Mouse (Mus musculus) bone marrow macrophage, adult 2 months (primary cell): ENCODE measurements around the gene H2-Q6. TPM values are rescaled to one million over a fixed set of nuclear protein-coding genes. Genes with fewer than 3 reads are reported as not detected.
"Not testable (repeated sequence)": the region's sequence is repeated elsewhere in the genome, so short reads cannot be mapped to it uniquely, and the experiment has no call there.

Experiments
- H3K27ac ChIP-seq: 2 replicates; pipeline ENCODE4 v1.5.1; 2012; ENCODE audit warnings: low read depth, low read length; ENCODE audit not compliant: insufficient read depth
- H3K4me1 ChIP-seq: 2 replicates; pipeline ENCODE4 v1.6.1; 2012; ENCODE audit warnings: low read length; ENCODE audit not compliant: control insufficient read depth, insufficient read depth
- H3K4me3 ChIP-seq: 2 replicates; pipeline ENCODE4 v1.5.1; 2012; ENCODE audit warnings: mild to moderate bottlenecking, low read length, moderate library complexity; ENCODE audit not compliant: insufficient read depth
- CTCF ChIP-seq: IDR thresholded peaks from 2 replicates; pipeline ENCODE4 v1.5.1; 2012; ENCODE audit warnings: low read depth, mild to moderate bottlenecking, low read length, moderate library complexity
- POLR2A ChIP-seq: IDR thresholded peaks from 2 replicates; pipeline ENCODE4 v1.6.1; 2012; ENCODE audit warnings: mild to moderate bottlenecking, low read depth, low read length, borderline replicate concordance
- polyA plus RNA-seq: library from polyadenylated mRNA; stranded (reverse); fragments of >200 nt; gene quantifications from 2 replicates; pipeline ENCODE4 v1.2.4, GENCODE M21; 2012; ENCODE audit not compliant: missing spikeins, insufficient read depth, insufficient read length

The H2-Q6 gene
- 3.0 and 3.4 TPM in 2 replicates for polyA plus RNA-seq

DNA sequence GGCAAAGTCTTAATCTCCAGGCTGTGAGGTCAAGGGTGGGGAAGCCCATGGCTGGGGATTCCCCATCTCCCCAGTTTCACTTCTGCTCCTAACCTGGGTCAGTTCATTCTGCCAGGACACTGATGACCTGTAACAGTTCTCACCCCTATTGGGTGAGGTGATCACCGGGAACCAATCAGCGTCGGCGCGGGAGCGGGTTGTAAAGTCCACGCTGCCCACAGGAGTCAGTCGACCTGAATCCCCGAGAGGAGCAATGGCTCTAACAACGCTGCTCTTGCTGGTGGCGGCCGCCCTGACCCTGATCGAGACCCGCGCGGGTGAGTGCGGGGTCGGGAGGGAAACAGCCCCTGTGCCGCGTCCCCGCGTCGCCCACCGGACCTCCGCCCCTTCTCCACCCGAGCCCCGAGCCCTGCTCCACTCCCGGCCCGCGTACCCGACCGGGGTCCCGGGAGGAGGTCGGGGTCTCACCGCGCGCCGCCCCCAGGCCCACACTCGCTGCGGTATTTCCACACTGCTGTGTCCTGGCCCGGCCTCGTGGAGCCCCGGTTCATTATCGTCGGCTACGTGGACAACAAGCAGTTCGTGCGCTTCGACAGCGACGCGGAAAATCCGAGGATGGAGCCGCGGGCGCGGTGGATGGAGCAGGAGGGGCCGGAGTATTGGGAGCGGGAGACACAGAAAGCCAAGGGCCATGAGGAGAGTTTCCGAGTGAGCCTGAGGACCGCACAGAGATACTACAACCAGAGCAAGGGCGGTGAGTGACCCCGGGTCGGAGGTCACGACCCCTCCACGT, at the start of gene H2-Q6:
Gene H2-Q6, plus strand, starts transcription at position 227 of the 793 bp plus-strand sequence.
- not testable (repeated sequence) for H3K4me1 ChIP-seq, H3K27ac ChIP-seq
- peak within 1 kb of the TSS; percentile 10; the same call in 1 of the 2 replicates for H3K4me3 ChIP-seq

DNA sequence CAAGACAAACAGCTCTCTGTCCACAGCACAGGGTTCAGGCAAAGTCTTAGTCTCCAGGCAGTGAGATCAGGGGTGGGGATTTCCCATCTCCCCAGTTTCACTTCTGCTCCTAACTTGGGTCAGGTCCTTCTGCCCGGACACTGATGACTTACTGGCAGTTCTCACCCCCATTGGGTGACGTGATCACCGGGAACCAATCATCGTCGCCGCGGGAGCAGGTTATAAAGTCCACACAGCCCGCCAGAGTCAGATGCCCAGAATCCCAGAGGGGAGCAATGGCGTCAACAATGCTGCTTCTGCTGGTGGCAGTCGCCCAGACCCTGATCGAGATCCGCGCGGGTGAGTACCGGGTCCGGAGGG, 45.3 kb upstream of the H2-Q6 start, which contains the start of gene H2-Q4:
Gene H2-Q4, plus strand, starts transcription at position 249 of the 360 bp plus-strand sequence.
- Histone ChIP-seq H3K4me1 (peaks cover 5% of the 10 kb centered on the region), H3K27ac (no peak within 1 kb of the TSS), H3K4me3 (peak within 1 kb of the TSS; percentile 70)
- TF ChIP-seq CTCF: no peak
- peak; percentile 63; the same call in 1 of the 2 replicates for TF ChIP-seq POLR2A

DNA sequence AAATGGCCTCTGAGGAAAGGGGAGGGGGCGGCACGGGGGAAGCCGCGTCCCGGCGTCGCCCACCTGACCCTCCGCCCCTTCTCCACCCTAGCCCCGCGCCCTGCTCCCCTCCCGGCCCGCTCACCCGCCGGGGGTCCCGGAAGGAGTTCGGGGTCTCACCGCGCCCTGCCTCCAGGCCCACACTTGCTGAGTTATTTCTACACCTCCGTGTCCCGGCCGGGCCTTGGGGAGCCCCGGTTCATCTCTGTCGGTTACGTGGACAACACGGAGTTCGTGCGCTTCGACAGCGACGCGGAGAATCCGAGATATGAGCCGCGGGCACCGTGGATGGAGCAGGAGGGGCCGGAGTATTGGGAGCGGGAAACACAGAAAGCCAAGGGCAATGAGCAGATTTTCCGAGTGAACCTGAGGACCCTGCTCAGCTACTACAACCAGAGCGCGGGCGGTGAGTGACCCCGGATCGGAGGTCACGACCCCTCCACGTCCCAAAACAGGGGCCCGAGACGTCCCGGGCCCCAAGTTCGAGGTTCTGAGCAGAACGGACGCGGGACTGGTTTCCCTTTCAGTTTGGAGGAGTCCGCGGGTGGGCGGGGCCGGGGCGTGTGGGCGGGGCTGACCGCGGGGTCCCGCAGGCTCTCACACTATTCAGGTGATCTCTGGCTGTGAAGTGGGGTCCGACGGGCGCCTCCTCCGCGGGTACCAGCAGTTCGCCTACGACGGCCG, 44.8 kb upstream of the H2-Q6 start:
- peaks cover 5% of the 10 kb centered on the region for H3K4me1 ChIP-seq
- H3K27ac ChIP-seq: no peak overlapping the region
- TF ChIP-seq POLR2A: no peak
- TF ChIP-seq CTCF: no peak
- H3K4me3 ChIP-seq: peak overlapping the region; percentile 70

DNA sequence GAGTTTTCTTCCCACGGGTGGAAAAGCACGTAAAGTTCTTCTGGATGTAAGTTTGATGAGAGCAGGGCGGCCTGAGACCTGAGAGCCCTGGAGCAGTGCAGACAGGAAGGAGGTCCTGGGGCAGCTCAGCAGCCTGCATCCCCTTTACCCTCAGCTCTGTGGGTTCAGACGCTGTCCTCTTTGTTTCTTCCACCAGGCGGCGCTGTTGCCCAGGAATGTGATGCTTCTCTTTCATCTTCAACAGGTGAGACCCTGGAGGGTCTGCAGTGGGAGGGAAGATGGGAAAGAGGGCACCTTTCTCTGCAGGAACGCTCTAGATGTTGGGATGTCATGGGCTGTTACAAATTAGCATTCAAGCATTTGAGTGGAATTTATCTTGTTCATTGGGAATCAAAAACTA, 34.9 kb upstream of the H2-Q6 start:
- not testable (repeated sequence) for H3K4me1 ChIP-seq, H3K27ac ChIP-seq, H3K4me3 ChIP-seq
- TF ChIP-seq CTCF: peak; percentile 42

DNA sequence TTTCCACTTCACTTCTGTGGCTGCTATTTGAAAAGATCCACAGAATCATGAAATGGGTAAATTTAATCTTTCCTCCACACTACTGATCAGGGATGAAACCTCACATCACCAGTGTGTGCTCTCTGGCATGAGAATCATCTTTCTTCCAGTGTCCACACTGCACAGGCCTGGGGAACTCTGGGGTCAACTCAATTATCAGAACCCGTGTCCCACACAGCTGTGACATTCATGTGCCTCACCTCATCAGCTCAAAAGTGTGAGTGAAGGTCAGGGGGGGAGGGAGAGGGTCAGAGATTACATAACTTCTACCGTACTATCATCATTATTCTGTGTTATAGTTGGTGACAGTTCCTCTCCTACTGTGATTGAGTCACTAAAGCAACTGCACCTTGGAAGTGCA, 32.0 kb upstream of the H2-Q6 start:
- not testable (repeated sequence) for H3K27ac ChIP-seq, H3K4me1 ChIP-seq, H3K4me3 ChIP-seq

DNA sequence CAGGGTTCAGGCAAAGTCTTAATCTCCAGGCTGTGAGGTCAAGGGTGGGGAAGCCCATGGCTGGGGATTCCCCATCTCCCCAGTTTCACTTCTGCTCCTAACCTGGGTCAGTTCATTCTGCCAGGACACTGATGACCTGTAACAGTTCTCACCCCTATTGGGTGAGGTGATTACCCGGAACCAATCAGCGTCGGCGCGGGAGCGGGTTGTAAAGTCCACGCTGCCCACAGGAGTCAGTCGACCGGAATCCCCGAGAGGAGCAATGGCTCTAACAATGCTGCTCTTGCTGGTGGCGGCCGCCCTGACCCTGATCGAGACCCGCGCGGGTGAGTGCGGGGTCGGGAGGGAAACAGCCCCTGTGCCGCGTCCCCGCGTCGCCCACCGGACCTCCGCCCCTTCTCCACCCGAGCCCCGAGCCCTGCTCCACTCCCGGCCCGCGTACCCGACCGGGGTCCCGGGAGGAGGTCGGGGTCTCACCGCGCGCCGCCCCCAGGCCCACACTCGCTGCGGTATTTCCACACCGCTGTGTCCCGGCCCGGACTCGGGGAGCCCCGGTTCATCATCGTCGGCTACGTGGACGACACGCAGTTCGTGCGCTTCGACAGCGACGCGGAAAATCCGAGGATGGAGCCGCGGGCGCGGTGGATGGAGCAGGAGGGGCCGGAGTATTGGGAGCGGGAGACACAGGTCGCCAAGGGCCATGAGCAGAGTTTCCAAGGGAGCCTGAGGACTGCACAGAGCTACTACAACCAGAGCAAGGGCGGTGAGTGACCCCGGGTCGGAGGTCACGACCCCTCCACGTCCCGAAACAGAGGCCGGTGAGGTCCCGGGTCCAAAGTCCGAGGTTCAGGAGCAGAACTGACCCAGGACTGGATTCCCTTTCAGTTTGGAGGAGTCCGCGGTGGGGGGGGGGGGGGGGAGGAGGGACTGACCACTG, 30.5 kb upstream of the H2-Q6 start:
- peak overlapping the region; percentile 45 for H3K4me3 ChIP-seq
- H3K4me1 ChIP-seq, H3K27ac ChIP-seq: not testable (repeated sequence)

DNA sequence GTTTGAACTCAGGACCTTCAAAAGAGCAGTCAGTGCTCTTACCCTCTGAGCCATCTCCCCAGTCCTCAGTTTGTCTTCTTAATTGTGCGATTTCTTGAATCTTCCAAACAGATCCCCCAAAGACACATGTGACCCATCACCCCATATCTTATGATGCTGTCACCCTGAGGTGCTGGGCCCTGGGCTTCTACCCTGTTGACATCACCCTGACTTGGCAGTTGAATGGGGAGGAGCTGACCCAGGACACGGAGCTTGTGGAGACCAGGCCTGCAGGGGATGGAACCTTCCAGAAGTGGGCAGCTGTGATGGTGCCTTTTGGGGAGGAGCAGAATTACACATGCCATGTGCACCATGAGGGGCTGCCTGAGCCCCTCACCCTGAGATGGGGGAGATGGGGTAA, 27.7 kb upstream of the H2-Q6 start:
- not testable (repeated sequence) for H3K27ac ChIP-seq, H3K4me1 ChIP-seq, H3K4me3 ChIP-seq

DNA sequence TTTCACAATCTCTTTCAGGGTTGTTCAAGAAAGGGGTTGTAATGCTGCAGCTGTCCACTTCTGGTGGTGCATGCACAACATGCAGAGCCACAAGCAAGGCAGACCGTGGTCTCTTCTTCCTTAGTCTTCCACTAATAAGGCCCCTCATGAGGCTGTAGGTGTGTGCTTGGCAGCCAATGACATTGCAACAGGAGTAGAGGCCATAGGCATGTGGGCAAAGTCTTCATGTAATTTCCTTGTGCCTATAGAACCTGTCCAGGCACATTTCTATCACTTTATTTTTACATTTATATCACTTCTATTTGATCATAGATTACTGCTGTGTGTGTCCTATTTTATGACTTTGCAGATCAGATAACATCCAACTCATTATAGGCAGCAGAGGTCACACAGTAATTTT, 11.6 kb upstream of the H2-Q6 start:
- H3K27ac ChIP-seq, H3K4me3 ChIP-seq, H3K4me1 ChIP-seq: not testable (repeated sequence)

DNA sequence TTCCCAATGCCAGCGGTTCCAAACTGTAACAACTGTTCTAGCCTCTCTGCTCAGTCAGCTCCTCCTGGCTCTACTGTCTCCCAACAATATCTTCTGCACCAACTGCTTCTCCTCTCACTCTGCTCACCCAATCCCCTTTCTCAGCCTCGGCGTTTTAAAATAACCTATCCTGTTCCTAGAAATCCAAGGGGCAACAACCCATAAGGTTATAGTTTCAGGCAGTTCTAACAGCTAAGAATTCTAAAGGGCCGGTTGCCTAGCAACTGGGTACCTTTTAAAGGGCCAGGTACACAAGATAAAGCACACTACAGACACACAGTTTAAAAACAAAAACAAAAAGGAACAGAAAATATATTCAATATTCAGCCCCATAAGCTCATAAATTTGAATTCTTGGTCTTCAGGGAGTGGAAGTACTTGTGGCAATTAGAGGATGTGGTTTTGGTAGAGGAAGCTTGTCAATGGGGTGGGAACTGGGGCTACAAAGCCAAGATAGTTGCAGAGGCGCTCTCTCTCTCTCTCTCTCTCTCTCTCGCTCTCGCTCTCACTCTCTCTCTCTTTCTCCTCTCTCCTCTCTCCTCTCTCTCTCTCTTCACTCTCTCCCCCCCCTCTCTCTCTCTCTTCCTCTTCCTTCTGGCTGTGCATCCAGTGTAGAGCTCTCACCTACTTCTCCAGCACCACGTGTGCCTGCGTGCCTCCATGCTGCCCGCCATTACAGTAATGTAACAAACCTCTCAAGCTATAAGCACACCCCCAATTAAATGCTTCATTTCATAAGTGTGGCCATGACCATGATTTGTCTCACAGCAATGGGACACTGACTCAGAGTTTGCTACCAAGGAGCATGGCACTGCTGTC, 9.1 kb upstream of the H2-Q6 start:
- not testable (repeated sequence) for H3K4me1 ChIP-seq, H3K27ac ChIP-seq, H3K4me3 ChIP-seq

DNA sequence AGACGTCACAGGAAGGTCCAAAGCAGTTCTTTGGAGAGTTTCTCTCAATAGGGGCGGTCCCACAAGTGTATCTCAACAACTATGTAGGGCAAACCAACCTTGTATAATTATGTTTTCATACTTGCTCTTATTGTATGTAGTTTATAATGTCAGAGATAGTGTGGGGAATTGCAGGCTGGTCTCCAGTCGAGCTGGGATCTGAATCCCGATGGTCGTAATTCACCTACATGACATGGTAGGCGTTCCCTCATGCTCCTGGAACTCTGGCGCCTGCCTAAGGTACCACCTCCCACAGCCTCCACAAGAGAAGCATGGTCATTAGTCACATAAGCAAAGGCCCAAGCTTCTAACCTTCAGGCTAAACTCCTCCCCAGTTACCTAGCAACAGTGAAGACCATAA, 5.9 kb upstream of the H2-Q6 start:
- TF ChIP-seq POLR2A (no peak), CTCF (no peak)
- H3K27ac ChIP-seq: no peak overlapping the region
- H3K4me1 ChIP-seq: no peaks in the 10 kb centered on the region
- no peak overlapping the region for H3K4me3 ChIP-seq

DNA sequence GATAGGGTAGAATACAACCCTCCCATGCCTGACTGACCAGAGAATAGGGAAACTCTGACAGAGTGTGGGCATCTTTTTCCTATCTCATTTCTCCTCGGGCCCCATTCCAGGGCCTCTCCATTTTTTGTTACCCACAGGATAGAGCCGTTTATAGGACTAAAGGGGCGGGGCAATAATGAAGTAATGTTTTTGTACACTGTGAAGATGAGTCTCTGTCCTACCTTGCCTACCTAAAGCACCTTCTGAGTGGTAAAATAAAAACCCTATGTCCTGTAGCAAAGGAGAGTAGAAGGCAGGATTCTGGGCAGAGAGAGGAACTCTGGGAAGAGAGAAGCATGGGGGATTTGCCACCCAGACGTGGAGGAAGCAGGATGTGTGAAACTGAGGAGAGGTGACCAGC, 5.1 kb upstream of the H2-Q6 start:
- H3K27ac ChIP-seq, H3K4me1 ChIP-seq, H3K4me3 ChIP-seq: not testable (repeated sequence)
